Mouse (Mus musculus) heart, embryonic 12.5 days (tissue): Measurements from ENCODE around the gene Dnttip1. TPM values are rescaled to one million over a fixed set of nuclear protein-coding genes. Genes with fewer than 3 reads are reported as not detected.
"Not testable (repeated sequence)": the region's sequence is repeated elsewhere in the genome, so short reads cannot be mapped to it uniquely, and the experiment has no call there.

ENCODE experiments used
- ATAC-seq: fragments of 200-750 bp; cut with Nextera tagmentation; 2 replicates; pipeline ENCODE4 v1.8.0; 2017; ENCODE audit warnings: moderate TSS enrichment, moderate library complexity; ENCODE audit not compliant: insufficient number of reproducible peaks, low FRiP score
- H3K27ac ChIP-seq: fragments of 300-500 bp; sonication (generic); 2 replicates; pipeline ENCODE4 v1.5.1; 2016; ENCODE audit warnings: mild to moderate bottlenecking, moderate library complexity; ENCODE audit not compliant: poor library complexity, severe bottlenecking
- H3K27me3 ChIP-seq: fragments of 300-500 bp; sonication (generic); replicated peaks from 2 replicates; pipeline ENCODE4 v1.6.1; 2016; ENCODE audit warnings: mild to moderate bottlenecking, moderate library complexity
- H3K36me3 ChIP-seq: fragments of 300-500 bp; sonication (generic); 2 replicates; pipeline ENCODE4 v1.6.1; 2016; ENCODE audit warnings: mild to moderate bottlenecking, moderate library complexity
- H3K4me1 ChIP-seq: fragments of 300-500 bp; sonication (generic); replicated peaks from 2 replicates; pipeline ENCODE4 v1.6.1; 2016; ENCODE audit warnings: mild to moderate bottlenecking
- H3K4me2 ChIP-seq: fragments of 300-500 bp; sonication (generic); 2 replicates; pipeline ENCODE4 v1.6.1; 2016; ENCODE audit warnings: mild to moderate bottlenecking, moderate library complexity
- H3K4me3 ChIP-seq: fragments of 300-500 bp; sonication (generic); 2 replicates; pipeline ENCODE4 v1.5.1; 2016; ENCODE audit warnings: mild to moderate bottlenecking
- H3K9ac ChIP-seq: fragments of 300-500 bp; sonication (generic); 2 replicates; pipeline ENCODE4 v1.6.1; 2016; ENCODE audit warnings: mild to moderate bottlenecking, moderate library complexity
- H3K9me3 ChIP-seq: fragments of 300-500 bp; sonication (generic); replicated peaks from 2 replicates; pipeline ENCODE4 v1.6.1; 2016; ENCODE audit warnings: mild to moderate bottlenecking, moderate library complexity
- WGBS: fragments of 180-500 bp; shearing (Covaris S2); methylation state at CpG from one replicate; pipeline ENCODE4 v1.1.7; 2016; 5-methylcytosine and 5-hydroxymethylcytosine counted together
- polyA plus RNA-seq: library from polyadenylated mRNA; unstranded; fragments of >200 nt; fragmentation: Nextera tagmentation; extraction: Ambion mirVana; gene quantifications from 2 replicates; pipeline ENCODE4 v1.2.1, GENCODE M21; 2016

The Dnttip1 gene
- polyA plus RNA-seq = 62.9 and 71.0 TPM in 2 replicates

DNA sequence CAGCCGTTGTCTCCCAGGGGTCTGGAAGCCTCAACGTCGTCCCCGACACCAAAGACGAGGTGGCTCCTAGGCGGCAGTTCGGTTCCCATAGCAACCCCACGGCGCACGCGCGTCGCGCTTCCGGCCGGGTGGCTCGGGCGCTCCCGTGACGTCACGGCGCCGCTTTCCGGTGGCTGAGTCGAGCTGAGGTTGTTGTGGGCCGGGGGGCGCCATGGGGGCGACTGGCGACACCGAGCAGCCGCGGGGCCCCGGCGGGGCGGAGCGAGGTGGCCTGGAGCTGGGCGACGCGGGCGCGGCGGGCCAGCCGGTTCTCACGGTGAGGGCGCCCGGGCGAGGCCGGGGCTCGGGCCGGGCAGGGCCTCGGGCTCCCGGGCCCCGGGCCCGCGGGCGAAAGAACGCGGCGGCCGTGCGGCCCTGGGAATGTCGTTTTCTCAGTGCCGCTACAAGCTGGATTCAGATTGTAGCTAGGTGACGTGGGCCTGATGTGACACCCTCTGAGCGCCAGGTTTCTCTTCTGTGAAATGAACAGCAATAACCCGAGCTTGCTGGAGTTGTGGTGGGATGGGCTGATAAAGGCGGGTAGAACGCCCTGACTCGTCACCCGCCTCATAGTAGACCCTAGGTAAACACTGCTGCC is at the start of gene Dnttip1, which contains the start of gene Wfdc3:
Dnttip1 (plus strand) TSS at position 141 of the 637 bp plus-strand sequence.
Wfdc3 (minus strand) TSS at position 89 of the 637 bp plus-strand sequence.
- H3K4me1 ChIP-seq = peaks cover 27% of the 10 kb centered on the region
- peak; percentile 94 for ATAC-seq
- peak within 1 kb of the TSS; percentile 84 for H3K27ac ChIP-seq
- H3K27me3 ChIP-seq = no peaks in the 10 kb centered on the region
- H3K9ac ChIP-seq = peak within 1 kb of the TSS; percentile 98
- peaks cover 34% of the 10 kb centered on the region for H3K36me3 ChIP-seq
- under 1% methylated on average over 70 of the region's 70 CpGs for WGBS
- no peaks in the 10 kb centered on the region for H3K9me3 ChIP-seq
- peak within 1 kb of the TSS; percentile 97 for H3K4me3 ChIP-seq
- peak within 1 kb of the TSS; percentile 93 for H3K4me2 ChIP-seq

DNA sequence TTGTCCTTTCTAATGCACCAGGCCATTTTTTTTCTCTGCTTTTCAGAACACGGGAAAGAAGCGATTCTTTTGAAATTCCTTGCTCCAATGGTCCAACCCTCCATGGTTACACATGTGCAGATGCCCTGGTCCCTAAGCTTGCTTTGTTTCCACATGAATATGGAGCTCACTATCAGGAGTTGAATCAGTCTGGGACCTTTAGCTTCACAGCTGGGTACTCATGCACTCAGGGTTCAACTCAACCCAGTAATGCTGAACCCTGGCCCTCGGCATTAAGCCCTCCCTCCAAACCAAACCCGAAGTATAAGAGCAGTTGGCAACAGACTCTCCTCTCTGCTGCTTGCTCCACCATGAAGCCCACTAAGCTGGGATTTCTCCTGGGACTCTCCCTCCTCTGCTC is 47.6 kb upstream of the Dnttip1 start, which contains the start of gene Spint4:
Spint4 (plus strand) TSS at position 301 of the 400 bp plus-strand sequence.
- ATAC-seq = no peak
- no peaks in the 10 kb centered on the region for H3K27me3 ChIP-seq
- H3K4me2 ChIP-seq = no peak within 1 kb of the TSS
- H3K36me3 ChIP-seq = no peaks in the 10 kb centered on the region
- WGBS = 79% methylated on average over 4 of the region's 4 CpGs
- no peaks in the 10 kb centered on the region for H3K4me1 ChIP-seq
- H3K9ac ChIP-seq = no peak within 1 kb of the TSS
- no peak within 1 kb of the TSS for H3K27ac ChIP-seq
- H3K4me3 ChIP-seq = no peak within 1 kb of the TSS
- H3K9me3 ChIP-seq = no peaks in the 10 kb centered on the region

DNA sequence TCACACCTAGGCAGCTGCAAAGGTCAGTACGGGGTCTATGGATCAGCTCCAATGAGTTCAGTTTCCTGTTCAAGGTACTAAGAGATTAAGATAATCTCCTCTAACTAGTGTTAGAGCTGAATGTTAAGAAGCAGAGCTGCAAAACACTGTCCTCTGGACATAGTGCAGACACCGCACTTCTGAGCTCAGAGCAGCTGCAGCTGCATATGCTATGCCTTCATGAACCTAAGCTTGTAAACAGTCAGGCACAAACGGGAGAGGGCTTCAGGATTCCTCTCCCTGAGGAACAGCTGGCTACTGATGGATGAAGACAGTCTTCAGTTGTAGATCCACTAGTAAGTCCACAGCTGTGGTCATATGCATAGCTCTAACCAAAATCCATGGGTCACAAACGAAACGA is 44.8 kb upstream of the Dnttip1 start:
- H3K9me3 ChIP-seq = no peaks in the 10 kb centered on the region
- H3K4me3 ChIP-seq = no peak overlapping the region
- H3K9ac ChIP-seq = no peak overlapping the region
- H3K27me3 ChIP-seq = no peaks in the 10 kb centered on the region
- H3K4me1 ChIP-seq = no peaks in the 10 kb centered on the region
- no peak for ATAC-seq
- 69% methylated on average over 5 of the region's 5 CpGs for WGBS
- H3K36me3 ChIP-seq = no peaks in the 10 kb centered on the region
- H3K27ac ChIP-seq = no peak overlapping the region
- no peak overlapping the region for H3K4me2 ChIP-seq

DNA sequence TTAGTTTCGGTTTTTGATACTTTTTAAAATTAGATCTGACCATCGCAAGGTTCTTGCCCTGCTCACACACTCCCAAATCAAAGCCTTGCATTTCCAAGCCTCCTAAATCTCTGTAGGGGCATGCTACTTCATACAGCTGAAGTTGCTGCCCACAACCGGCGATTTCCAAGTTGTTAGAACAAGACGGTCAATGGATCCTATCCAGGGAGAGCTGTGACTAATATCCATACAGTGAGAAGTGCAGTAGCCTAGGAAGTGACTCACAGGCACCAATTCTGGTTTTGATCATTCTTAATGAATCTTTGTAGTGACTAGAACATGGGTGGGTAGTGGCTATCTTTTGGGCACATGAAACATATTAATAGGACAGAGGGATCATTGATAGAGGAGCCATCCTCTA is 44.0 kb upstream of the Dnttip1 start:
- Histone ChIP-seq H3K4me2 (no peak overlapping the region), H3K36me3 (no peaks in the 10 kb centered on the region), H3K4me3 (no peak overlapping the region), H3K27me3 (no peaks in the 10 kb centered on the region), H3K9me3 (no peaks in the 10 kb centered on the region), H3K27ac (no peak overlapping the region), H3K4me1 (no peaks in the 10 kb centered on the region), H3K9ac (no peak overlapping the region)
- ATAC-seq = no peak
- 84% methylated on average over 5 of the region's 5 CpGs for WGBS

DNA sequence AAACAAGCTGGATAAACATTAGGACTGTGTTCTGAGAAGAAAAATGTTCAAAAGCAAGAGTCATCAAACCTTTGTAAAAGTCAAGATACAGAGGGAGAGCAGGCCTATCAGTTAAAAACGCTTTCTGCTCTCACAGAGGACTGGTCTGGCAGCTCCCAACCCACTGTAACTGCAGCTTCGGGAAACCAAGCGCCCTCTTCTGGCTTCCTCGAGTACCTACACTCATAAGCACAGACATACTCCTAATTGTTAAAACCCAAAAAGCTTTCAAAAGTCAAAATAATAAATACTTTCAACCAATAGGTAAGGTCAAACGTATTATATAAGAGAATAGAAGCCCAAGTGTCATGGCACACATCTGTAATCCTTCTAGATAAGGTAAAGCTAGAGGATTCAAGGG is 41.5 kb upstream of the Dnttip1 start:
- H3K36me3 ChIP-seq = no peaks in the 10 kb centered on the region
- no peaks in the 10 kb centered on the region for H3K27me3 ChIP-seq
- H3K4me2 ChIP-seq = no peak overlapping the region
- no peaks in the 10 kb centered on the region for H3K4me1 ChIP-seq
- no peak overlapping the region for H3K27ac ChIP-seq
- no peak overlapping the region for H3K9ac ChIP-seq
- H3K9me3 ChIP-seq = no peaks in the 10 kb centered on the region
- no peak for ATAC-seq
- WGBS = 67% methylated on average over 5 of the region's 5 CpGs
- no peak overlapping the region for H3K4me3 ChIP-seq

DNA sequence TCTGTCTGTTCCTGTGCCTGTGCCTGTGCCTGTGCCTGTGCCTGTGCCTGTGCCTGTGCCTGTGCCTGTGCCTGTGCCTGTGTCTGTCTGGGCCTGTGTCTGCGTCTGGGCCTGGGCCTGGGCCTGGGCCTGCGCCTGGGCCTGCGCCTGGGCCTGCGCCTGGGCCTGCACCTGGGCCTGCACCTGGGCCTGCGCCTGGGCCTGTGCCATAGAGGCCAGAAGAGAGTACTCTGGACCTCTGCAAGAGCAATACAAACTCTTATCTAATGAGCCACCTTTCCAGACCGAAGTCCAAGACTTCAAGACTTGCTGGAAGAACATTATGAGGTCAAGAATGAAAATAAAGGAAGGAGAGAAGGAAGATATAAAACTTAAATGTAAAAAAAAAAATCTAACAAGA is 40.5 kb upstream of the Dnttip1 start:
- no peak overlapping the region for H3K27ac ChIP-seq
- no peak overlapping the region for H3K4me2 ChIP-seq
- no peak overlapping the region for H3K9ac ChIP-seq
- 88% methylated on average over 6 of the region's 6 CpGs for WGBS
- no peak overlapping the region for H3K4me3 ChIP-seq
- H3K9me3 ChIP-seq = no peaks in the 10 kb centered on the region
- no peak for ATAC-seq
- no peaks in the 10 kb centered on the region for H3K27me3 ChIP-seq
- H3K36me3 ChIP-seq = no peaks in the 10 kb centered on the region
- H3K4me1 ChIP-seq = no peaks in the 10 kb centered on the region

DNA sequence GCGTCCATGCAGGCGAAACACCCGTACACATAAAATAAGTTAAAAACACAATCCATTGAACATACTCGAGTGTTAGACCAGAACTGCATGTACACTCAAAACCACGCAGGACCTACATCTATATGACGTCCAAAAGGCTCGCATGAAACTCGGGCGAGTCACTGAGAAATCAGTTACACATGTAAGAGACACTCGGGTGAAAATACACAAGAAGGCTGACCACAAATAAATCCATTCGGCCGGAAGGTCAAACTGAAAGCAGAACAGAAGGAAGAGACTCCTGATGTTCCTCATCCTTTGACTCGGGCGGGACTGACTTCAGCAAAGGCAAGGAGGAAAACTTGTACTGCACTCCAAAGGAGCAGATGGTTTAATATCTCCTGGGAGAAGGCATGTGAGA is 39.8 kb upstream of the Dnttip1 start:
- ATAC-seq = no peak
- Histone ChIP-seq H3K9me3 (no peaks in the 10 kb centered on the region), H3K4me2 (no peak overlapping the region), H3K36me3 (no peaks in the 10 kb centered on the region), H3K4me3 (no peak overlapping the region), H3K27ac (no peak overlapping the region), H3K27me3 (no peaks in the 10 kb centered on the region), H3K9ac (no peak overlapping the region), H3K4me1 (no peaks in the 10 kb centered on the region)
- 85% methylated on average over 14 of the region's 14 CpGs for WGBS

DNA sequence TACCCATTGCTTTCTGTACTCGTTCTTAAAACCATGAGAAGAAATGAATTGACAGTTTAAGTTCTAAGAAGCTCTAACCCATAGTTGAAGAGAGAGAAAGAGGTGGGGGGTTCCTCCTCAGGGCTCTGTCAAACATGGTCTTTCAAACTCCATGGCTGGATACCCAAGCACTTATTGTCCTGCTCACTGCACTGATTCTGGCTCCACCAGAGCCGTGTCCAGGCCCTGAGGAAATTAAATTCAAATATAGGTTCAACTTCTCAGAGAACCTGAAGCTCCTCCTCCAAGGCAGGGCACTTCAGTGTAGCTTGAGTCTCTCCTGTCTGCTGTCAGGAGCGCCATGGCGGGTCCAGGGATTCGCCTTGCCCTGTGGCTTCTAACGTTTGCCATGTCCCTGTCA is 30.8 kb upstream of the Dnttip1 start, which contains the start of gene Spint5:
Spint5 (plus strand) TSS at position 301 of the 400 bp plus-strand sequence.
- no peaks in the 10 kb centered on the region for H3K4me1 ChIP-seq
- H3K4me3 ChIP-seq = no peak within 1 kb of the TSS
- H3K27ac ChIP-seq = no peak within 1 kb of the TSS
- peaks cover 4% of the 10 kb centered on the region for H3K9me3 ChIP-seq
- H3K9ac ChIP-seq = no peak within 1 kb of the TSS
- no peaks in the 10 kb centered on the region for H3K27me3 ChIP-seq
- H3K4me2 ChIP-seq = no peak within 1 kb of the TSS
- ATAC-seq = no peak
- 62% methylated on average over 6 of the region's 6 CpGs for WGBS
- H3K36me3 ChIP-seq = no peaks in the 10 kb centered on the region

DNA sequence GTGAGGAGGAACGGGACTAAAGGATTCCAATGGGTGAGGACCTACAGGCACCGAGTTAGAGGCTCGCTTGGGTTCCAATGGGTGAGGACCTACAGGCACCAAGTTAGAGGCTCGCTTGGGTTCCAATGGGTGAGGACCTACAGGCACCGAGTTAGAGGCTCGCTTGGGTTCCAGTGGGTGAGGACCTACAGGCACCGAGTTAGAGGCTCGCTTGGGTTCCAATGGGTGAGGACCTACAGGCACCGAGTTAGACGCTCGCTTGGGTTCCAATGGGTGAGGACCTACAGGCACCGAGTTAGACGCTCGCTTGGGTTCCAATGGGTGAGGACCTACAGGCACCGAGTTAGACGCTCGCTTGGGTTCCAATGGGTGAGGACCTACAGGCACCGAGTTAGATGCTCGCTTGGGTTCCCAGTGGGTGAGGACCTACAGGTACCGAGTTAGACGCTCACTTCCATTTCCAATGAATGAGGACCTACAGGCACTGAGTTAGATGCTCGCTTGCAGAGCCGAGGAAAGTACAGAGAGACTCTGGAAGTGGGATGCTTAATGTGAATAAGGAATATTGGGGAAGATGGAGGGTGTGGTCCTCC is 29.5 kb upstream of the Dnttip1 start:
- not testable (repeated sequence) for H3K4me3 ChIP-seq, H3K27me3 ChIP-seq, H3K4me2 ChIP-seq, H3K9me3 ChIP-seq, ATAC-seq, H3K4me1 ChIP-seq, H3K9ac ChIP-seq, H3K27ac ChIP-seq, H3K36me3 ChIP-seq
- WGBS = 83% methylated on average over 23 of the region's 23 CpGs

DNA sequence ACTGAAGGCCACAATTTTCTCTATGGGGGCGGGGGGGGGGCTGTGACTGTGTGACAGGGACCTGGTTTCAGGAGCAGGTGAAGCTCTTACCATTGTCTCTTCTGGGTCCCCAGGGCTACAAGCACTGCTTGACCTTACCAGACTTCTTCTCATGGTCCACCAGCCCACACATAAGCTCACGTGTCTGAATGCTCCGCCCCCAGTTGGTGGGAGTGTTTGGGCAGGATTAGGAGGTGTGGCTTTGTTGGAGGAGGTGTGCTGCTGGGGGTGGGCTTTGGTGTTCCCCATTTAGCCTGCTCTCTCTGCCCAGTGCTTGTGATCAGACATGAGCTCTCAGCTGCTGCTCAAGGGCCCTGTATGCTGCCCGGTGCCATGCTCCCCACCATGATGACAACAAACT is 22.5 kb upstream of the Dnttip1 start:
- H3K4me2 ChIP-seq = no peak overlapping the region
- no peaks in the 10 kb centered on the region for H3K9me3 ChIP-seq
- no peaks in the 10 kb centered on the region for H3K4me1 ChIP-seq
- WGBS = 53% methylated on average over 4 of the region's 4 CpGs
- H3K9ac ChIP-seq = no peak overlapping the region
- H3K27me3 ChIP-seq = peaks cover 7% of the 10 kb centered on the region; the same call in 1 of the 2 replicates
- H3K36me3 ChIP-seq = no peaks in the 10 kb centered on the region
- no peak for ATAC-seq
- no peak overlapping the region for H3K27ac ChIP-seq
- H3K4me3 ChIP-seq = no peak overlapping the region

DNA sequence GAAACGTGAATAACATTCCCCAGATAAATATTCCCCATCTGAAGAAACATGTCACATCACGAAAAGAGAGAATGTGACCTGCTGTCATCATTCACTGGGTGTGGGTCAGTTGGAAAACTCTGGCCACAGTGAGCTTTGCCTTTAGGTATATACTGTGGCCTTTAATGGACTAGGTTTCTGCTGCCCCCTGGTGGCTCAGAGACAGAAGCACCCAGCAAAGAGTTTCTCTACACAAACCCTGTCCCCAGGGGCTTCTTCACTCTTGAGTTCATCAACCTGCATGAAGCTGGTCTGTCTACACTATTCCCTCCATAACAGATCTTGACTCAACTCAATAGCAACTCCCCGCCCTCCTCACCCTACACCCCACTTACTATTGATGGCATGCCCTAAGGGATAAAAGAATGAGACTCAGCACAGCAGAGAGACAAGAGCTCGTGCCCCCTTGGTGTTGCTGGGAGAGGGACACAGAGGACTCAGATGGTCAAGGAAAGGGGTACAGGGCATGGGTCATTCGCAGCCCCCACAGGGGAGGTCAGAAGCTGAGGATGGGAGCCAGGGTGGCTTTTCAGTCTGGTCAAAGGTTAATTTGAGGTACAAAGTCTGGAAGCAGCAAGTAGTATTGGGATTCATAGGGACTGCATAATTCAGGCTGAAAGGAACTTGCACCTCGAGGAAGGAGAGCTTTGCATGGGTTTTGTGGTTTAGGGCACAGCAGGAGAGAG is 19.7 kb upstream of the Dnttip1 start:
- Histone ChIP-seq H3K4me1 (no peaks in the 10 kb centered on the region), H3K9me3 (no peaks in the 10 kb centered on the region), H3K9ac (no peak overlapping the region), H3K36me3 (no peaks in the 10 kb centered on the region), H3K27me3 (peaks cover 7% of the 10 kb centered on the region; the same call in 1 of the 2 replicates), H3K4me3 (no peak overlapping the region), H3K27ac (no peak overlapping the region), H3K4me2 (no peak overlapping the region)
- peak; percentile 48; the same call in 1 of the 2 replicates for ATAC-seq
- 25% methylated on average over 6 of the region's 6 CpGs for WGBS
